Mouse (Mus musculus) small intestine, adult 2 months (tissue): ENCODE results near the gene Mapkapk2.

Experiments used
- CTCF ChIP-seq: fragments of 200-500 bp; IDR thresholded peaks from 2 replicates; pipeline ENCODE4 v1.5.1; 2012; ENCODE audit warnings: low read depth, mild to moderate bottlenecking, control low read depth, inconsistent platforms, low read length, moderate library complexity, mixed read lengths; ENCODE audit not compliant: insufficient replicate concordance, insufficient read length; ENCODE audit errors: extremely low read depth
- POLR2A ChIP-seq: fragments of 200-500 bp; IDR thresholded peaks from 2 replicates; pipeline ENCODE4 v1.6.1; 2012; ENCODE audit warnings: low read depth, mild to moderate bottlenecking, control low read depth, inconsistent platforms, low read length, moderate library complexity

- TF ChIP-seq POLR2A = no peak
- no peak for TF ChIP-seq CTCF
Observed at GRCm38 (mm10) chr1:131123522-131124265, 26.1 kb upstream of the Mapkapk2 start.
